Mouse (Mus musculus) myocyte (in vitro differentiated cells): ENCODE results near the gene Wnt5a.

Experiments used
- E2F4 ChIP-seq: IDR thresholded peaks from one replicate; pipeline ENCODE4 v1.6.1; 2011; ENCODE audit warnings: mild to moderate bottlenecking, control low read depth, moderate library complexity; ENCODE audit not compliant: insufficient read depth
- MAX ChIP-seq: IDR thresholded peaks from one replicate; pipeline ENCODE4 v1.6.1; 2011; ENCODE audit warnings: low read depth, mild to moderate bottlenecking, control low read depth
- MYOD1 ChIP-seq, 3 experiments: IDR thresholded peaks; one replicate each; pipeline ENCODE4 v1.6.1; 2011; ENCODE audit warnings: control low read depth in 2 of 3, low read depth in 2 of 3, mild to moderate bottlenecking in 2 of 3, moderate library complexity in 1 of 3; ENCODE audit not compliant: insufficient read length in 2 of 3, control insufficient read depth in 1 of 3
- MYOG ChIP-seq, 3 experiments: IDR thresholded peaks; one replicate each; pipeline ENCODE4 v1.6.1; 2011; ENCODE audit warnings: control low read depth in 2 of 3, low read depth in 2 of 3, mild to moderate bottlenecking in 2 of 3; ENCODE audit not compliant: insufficient read length in 2 of 3, control insufficient read depth in 1 of 3, insufficient read depth in 1 of 3
- POLR2A ChIP-seq: IDR thresholded peaks from one replicate; pipeline ENCODE4 v1.6.1; 2011; ENCODE audit warnings: low read depth, mild to moderate bottlenecking, control low read depth, moderate library complexity; ENCODE audit not compliant: insufficient read length
- REST ChIP-seq: IDR thresholded peaks from one replicate; pipeline ENCODE4 v1.6.1; 2011; ENCODE audit warnings: mild to moderate bottlenecking, control low read depth, moderate library complexity; ENCODE audit not compliant: insufficient read depth, insufficient read length
- TCF12 ChIP-seq: IDR thresholded peaks from one replicate; pipeline ENCODE4 v1.6.1; 2011; ENCODE audit warnings: mild to moderate bottlenecking, control low read depth; ENCODE audit not compliant: poor library complexity, insufficient read depth, severe bottlenecking
- TCF3 ChIP-seq: IDR thresholded peaks from one replicate; pipeline ENCODE4 v1.6.1; 2011; ENCODE audit warnings: low read depth, control low read depth; ENCODE audit not compliant: insufficient read length
- USF1 ChIP-seq: IDR thresholded peaks from one replicate; pipeline ENCODE4 v1.6.1; 2011; ENCODE audit warnings: low read depth, mild to moderate bottlenecking, control low read depth, moderate library complexity

- no peak for TF ChIP-seq POLR2A
- no peak for TF ChIP-seq REST
- no peak for TF ChIP-seq MAX
- no peak for TF ChIP-seq TCF3
- TF ChIP-seq MYOD1 (IDR thresholded peaks at IDR 0.05; ENCODE audit: control insufficient read depth in 1 of 3, insufficient read length in 2 of 3, low read depth in 2 of 3) = no peak
- TF ChIP-seq TCF12 = no peak
- TF ChIP-seq E2F4 = no peak
- no peak for TF ChIP-seq MYOG (IDR thresholded peaks at IDR 0.05; ENCODE audit: control insufficient read depth in 1 of 3, insufficient read depth in 1 of 3, insufficient read length in 2 of 3, low read depth in 2 of 3)
- no peak for TF ChIP-seq USF1
Measured at GRCm38 (mm10) chr14:28456372-28457076, 48.0 kb upstream of the Wnt5a start.
